Mouse (Mus musculus) heart, embryonic 12.5 days (tissue): Measurements from ENCODE around the gene Lrrc17. TPM values are rescaled to one million over a fixed set of nuclear protein-coding genes. Genes with fewer than 3 reads are reported as not detected.

ENCODE experiments used
- ATAC-seq: fragments of 200-750 bp; cut with Nextera tagmentation; 2 replicates; pipeline ENCODE4 v1.8.0; 2017; ENCODE audit warnings: moderate TSS enrichment, moderate library complexity; ENCODE audit not compliant: insufficient number of reproducible peaks, low FRiP score
- H3K27ac ChIP-seq: fragments of 300-500 bp; sonication (generic); 2 replicates; pipeline ENCODE4 v1.5.1; 2016; ENCODE audit warnings: mild to moderate bottlenecking, moderate library complexity; ENCODE audit not compliant: poor library complexity, severe bottlenecking
- H3K27me3 ChIP-seq: fragments of 300-500 bp; sonication (generic); replicated peaks from 2 replicates; pipeline ENCODE4 v1.6.1; 2016; ENCODE audit warnings: mild to moderate bottlenecking, moderate library complexity
- H3K36me3 ChIP-seq: fragments of 300-500 bp; sonication (generic); 2 replicates; pipeline ENCODE4 v1.6.1; 2016; ENCODE audit warnings: mild to moderate bottlenecking, moderate library complexity
- H3K4me1 ChIP-seq: fragments of 300-500 bp; sonication (generic); replicated peaks from 2 replicates; pipeline ENCODE4 v1.6.1; 2016; ENCODE audit warnings: mild to moderate bottlenecking
- H3K4me2 ChIP-seq: fragments of 300-500 bp; sonication (generic); 2 replicates; pipeline ENCODE4 v1.6.1; 2016; ENCODE audit warnings: mild to moderate bottlenecking, moderate library complexity
- H3K4me3 ChIP-seq: fragments of 300-500 bp; sonication (generic); 2 replicates; pipeline ENCODE4 v1.5.1; 2016; ENCODE audit warnings: mild to moderate bottlenecking
- H3K9ac ChIP-seq: fragments of 300-500 bp; sonication (generic); 2 replicates; pipeline ENCODE4 v1.6.1; 2016; ENCODE audit warnings: mild to moderate bottlenecking, moderate library complexity
- H3K9me3 ChIP-seq: fragments of 300-500 bp; sonication (generic); replicated peaks from 2 replicates; pipeline ENCODE4 v1.6.1; 2016; ENCODE audit warnings: mild to moderate bottlenecking, moderate library complexity
- WGBS: fragments of 180-500 bp; shearing (Covaris S2); methylation state at CpG from one replicate; pipeline ENCODE4 v1.1.7; 2016; 5-methylcytosine and 5-hydroxymethylcytosine counted together
- polyA plus RNA-seq: library from polyadenylated mRNA; unstranded; fragments of >200 nt; fragmentation: Nextera tagmentation; extraction: Ambion mirVana; gene quantifications from 2 replicates; pipeline ENCODE4 v1.2.1, GENCODE M21; 2016

Gene Lrrc17
- polyA plus RNA-seq, 1 experiment from 2014 or later = 7.8 TPM

DNA sequence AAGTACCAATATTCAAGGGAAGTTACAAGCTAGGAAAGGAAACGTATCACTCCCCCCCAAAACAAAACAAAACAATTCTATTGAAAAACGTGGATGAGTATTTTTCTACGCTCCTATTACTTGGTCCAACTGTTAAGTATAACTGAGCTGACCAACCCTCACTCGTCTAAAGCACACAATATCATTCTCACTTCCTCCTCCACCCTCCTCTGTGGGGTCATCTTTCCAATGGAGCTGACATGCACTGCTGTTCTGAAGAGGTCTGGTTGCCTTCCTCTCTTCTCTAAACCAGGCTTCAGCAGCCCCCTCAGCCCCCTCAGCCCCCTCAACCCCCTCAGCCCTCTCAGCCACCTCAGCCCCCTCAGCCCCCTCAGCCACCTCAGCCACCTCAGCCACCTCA, 33.6 kb upstream of the Lrrc17 start:
- no peak overlapping the region for H3K4me2 ChIP-seq
- no peak overlapping the region for H3K27ac ChIP-seq
- no peaks in the 10 kb centered on the region for H3K36me3 ChIP-seq
- H3K4me1 ChIP-seq = peaks cover 16% of the 10 kb centered on the region
- no peaks in the 10 kb centered on the region for H3K27me3 ChIP-seq
- no peak for ATAC-seq
- WGBS = 66% methylated on average over 4 of the region's 4 CpGs
- H3K4me3 ChIP-seq = no peak overlapping the region
- H3K9me3 ChIP-seq = no peaks in the 10 kb centered on the region
- no peak overlapping the region for H3K9ac ChIP-seq

DNA sequence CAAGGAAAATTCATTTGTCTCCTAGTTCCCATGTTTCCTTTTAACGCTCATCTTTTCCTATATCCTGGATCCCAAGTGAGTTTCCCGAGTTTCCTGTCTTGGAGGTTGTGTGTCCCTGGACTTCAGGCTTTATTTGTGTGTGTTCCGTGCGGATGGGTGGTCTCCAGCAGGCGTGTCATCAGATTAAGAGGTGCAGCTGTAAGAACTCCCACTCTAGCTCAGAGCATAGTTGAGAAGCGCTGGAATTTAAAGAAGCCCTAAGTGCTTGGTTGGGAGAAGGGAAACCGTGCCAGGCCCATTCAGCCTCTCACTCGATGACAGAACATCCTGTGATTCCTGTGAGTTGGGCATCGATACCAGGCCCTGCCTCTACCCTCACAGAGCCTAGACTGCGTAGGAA, 30.0 kb upstream of the Lrrc17 start:
- H3K4me2 ChIP-seq = no peak overlapping the region
- H3K27me3 ChIP-seq = no peaks in the 10 kb centered on the region
- H3K27ac ChIP-seq = no peak overlapping the region
- H3K4me3 ChIP-seq = no peak overlapping the region
- H3K9me3 ChIP-seq = 0 out of 2 replicates have a peak, but pooled peaks cover 3% of the 10 kb centered on the region
- H3K9ac ChIP-seq = no peak overlapping the region
- H3K36me3 ChIP-seq = no peaks in the 10 kb centered on the region
- peak; percentile 42; the same call in 1 of the 2 replicates for ATAC-seq
- peaks cover 16% of the 10 kb centered on the region for H3K4me1 ChIP-seq
- 37% methylated on average over 10 of the region's 10 CpGs for WGBS

DNA sequence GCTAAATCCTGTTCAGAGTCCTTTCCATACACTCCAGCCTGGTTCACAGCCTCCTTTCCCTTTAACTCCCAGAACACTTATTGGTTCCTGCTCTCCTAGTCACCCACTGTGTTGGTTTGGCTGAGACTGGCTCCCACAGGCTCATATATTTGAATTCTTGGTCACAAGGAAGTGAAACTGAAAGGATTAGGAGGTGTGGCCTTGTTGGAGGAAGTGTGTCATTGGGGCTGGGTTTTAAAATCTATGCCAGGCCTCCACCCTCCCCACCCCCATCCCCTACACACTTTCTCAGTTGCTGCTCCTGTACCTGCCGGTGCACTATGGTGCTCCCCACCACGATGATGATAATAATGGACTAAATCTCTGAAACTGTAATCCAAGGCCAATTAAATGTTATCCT, 25.8 kb upstream of the Lrrc17 start:
- Histone ChIP-seq H3K4me3 (no peak overlapping the region), H3K27ac (no peak overlapping the region), H3K36me3 (no peaks in the 10 kb centered on the region), H3K27me3 (no peaks in the 10 kb centered on the region), H3K9ac (no peak overlapping the region), H3K4me1 (peaks cover 18% of the 10 kb centered on the region), H3K4me2 (no peak overlapping the region), H3K9me3 (0 out of 2 replicates have a peak, but pooled peaks cover 3% of the 10 kb centered on the region)
- ATAC-seq = no peak
- 94% methylated on average over 2 of the region's 2 CpGs for WGBS

DNA sequence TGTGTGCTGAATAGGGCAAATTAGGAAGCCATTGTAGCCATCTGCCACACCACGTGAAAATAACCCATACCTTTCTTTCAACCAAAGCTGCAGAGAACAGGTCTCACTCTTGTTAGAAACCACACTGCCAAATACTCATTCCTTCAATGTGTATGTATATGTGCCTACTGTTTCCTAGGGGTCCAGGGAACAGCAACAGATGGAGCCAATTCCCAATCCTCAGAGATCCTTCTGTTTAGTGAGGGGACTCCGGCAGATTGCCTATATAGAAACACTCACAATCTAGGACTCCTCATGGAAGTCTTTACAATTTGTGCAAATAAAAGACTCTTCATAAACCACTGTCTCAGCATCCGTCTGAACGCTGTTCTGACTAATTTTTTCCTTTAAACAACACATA, 25.2 kb upstream of the Lrrc17 start:
- 79% methylated on average over 4 of the region's 4 CpGs for WGBS

DNA sequence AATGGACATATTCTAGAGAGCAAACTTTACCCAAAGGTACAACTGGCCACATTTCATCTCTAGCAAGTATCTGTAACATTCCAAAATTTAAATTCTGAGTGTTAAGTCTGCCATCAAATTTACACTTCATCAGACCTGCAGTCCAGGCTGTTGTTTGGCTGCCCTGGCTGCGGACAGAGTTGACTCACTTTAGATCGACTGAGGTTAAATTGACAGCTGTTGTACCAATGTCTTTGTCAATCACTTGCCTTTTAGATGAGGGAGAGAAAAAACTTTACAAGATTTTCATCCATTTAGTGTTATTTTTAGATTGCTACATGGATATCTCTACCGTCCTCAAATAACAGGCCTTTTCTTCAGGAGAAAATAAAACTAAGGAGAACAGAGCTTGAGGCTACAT, 24.2 kb upstream of the Lrrc17 start:
- H3K27ac ChIP-seq = no peak overlapping the region
- 72% methylated on average over 3 of the region's 3 CpGs for WGBS
- H3K4me3 ChIP-seq = no peak overlapping the region
- no peak overlapping the region for H3K9ac ChIP-seq
- H3K36me3 ChIP-seq = no peaks in the 10 kb centered on the region
- 0 out of 2 replicates have a peak, but pooled peaks cover 3% of the 10 kb centered on the region for H3K9me3 ChIP-seq
- no peak overlapping the region for H3K4me2 ChIP-seq
- peaks cover 3% of the 10 kb centered on the region; the same call in 1 of the 2 replicates for H3K4me1 ChIP-seq
- ATAC-seq = no peak
- H3K27me3 ChIP-seq = no peaks in the 10 kb centered on the region

More for the DNA sequence above, 25.2 kb upstream of the Lrrc17 start:
- ATAC-seq = no peak
- H3K36me3 ChIP-seq = no peaks in the 10 kb centered on the region
- H3K9me3 ChIP-seq = 0 out of 2 replicates have a peak, but pooled peaks cover 3% of the 10 kb centered on the region
- no peak overlapping the region for H3K9ac ChIP-seq
- H3K27ac ChIP-seq = no peak overlapping the region
- peaks cover 12% of the 10 kb centered on the region for H3K4me1 ChIP-seq
- H3K4me3 ChIP-seq = no peak overlapping the region
- no peaks in the 10 kb centered on the region for H3K27me3 ChIP-seq
- no peak overlapping the region for H3K4me2 ChIP-seq

DNA sequence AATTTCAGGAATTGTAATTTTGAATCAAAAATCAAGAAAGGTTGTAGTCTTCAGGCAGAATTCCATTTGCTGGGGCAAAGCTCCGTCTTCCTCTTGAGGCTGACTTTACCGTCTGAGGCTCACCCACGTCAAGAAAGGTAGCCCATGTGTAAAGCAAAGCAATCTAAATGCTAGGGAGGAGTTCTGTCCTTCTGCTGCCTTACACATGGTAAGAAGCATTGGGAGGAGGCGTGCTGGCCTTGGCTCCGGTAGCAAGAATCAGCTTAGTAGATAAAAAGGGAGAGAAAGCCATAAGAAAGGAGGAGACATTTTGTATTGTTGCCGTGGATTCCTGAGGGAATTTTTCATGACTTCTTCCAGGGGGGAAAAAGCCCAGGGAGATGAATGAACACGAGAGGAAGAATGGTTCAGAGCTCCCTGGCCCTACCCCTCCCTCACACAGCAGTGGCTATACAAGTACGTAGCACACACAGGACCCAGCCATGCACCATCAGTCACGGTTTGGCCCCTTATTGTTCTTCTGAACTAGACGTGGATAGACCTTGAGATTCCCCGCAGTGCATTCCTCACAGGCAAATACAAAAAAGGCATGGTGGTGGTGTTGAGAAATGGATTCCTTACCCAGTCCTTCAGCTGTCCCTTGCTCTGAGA, 16.4 kb upstream of the Lrrc17 start:
- ATAC-seq = 0 out of 2 replicates have a peak, but pooled peaks have one; percentile 42
- H3K9me3 ChIP-seq = no peaks in the 10 kb centered on the region
- H3K27me3 ChIP-seq = no peaks in the 10 kb centered on the region
- WGBS = 58% methylated on average over 11 of the region's 11 CpGs
- peaks cover 4% of the 10 kb centered on the region; the same call in 1 of the 2 replicates for H3K4me1 ChIP-seq
- peak overlapping the region; percentile 4; the same call in 1 of the 2 replicates for H3K27ac ChIP-seq
- H3K4me2 ChIP-seq = no peak overlapping the region
- no peak overlapping the region for H3K4me3 ChIP-seq
- H3K9ac ChIP-seq = no peak overlapping the region
- H3K36me3 ChIP-seq = no peaks in the 10 kb centered on the region

DNA sequence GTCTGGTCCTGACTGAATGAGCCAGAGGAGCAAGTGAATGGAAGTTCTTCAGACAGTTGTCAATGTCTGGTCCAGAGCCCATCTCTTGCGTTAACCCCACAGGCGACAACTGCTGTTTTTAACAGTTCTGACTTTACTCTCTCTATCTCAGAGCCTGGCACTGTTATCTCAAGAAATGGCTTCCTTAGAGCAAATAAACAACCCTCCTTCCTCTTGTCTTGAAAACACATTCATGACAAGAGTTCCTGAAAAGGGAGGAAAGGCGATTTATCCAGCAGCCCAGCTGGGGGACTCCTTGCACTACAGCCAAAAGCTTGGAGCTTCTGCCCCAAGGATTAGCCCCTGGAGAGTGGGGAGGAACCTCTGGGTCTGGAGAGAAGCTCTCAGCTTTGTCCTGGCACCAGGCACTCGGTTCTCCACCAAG, 15.9 kb upstream of the Lrrc17 start:
- H3K4me1 ChIP-seq = peaks cover 4% of the 10 kb centered on the region; the same call in 1 of the 2 replicates
- no peak overlapping the region for H3K4me2 ChIP-seq
- 21% methylated on average over 4 of the region's 4 CpGs for WGBS
- no peak overlapping the region for H3K9ac ChIP-seq
- no peaks in the 10 kb centered on the region for H3K36me3 ChIP-seq
- H3K27ac ChIP-seq = peak overlapping the region; percentile 4; the same call in 1 of the 2 replicates
- no peak overlapping the region for H3K4me3 ChIP-seq
- H3K27me3 ChIP-seq = no peaks in the 10 kb centered on the region
- ATAC-seq = 0 out of 2 replicates have a peak, but pooled peaks have one; percentile 22
- H3K9me3 ChIP-seq = no peaks in the 10 kb centered on the region

DNA sequence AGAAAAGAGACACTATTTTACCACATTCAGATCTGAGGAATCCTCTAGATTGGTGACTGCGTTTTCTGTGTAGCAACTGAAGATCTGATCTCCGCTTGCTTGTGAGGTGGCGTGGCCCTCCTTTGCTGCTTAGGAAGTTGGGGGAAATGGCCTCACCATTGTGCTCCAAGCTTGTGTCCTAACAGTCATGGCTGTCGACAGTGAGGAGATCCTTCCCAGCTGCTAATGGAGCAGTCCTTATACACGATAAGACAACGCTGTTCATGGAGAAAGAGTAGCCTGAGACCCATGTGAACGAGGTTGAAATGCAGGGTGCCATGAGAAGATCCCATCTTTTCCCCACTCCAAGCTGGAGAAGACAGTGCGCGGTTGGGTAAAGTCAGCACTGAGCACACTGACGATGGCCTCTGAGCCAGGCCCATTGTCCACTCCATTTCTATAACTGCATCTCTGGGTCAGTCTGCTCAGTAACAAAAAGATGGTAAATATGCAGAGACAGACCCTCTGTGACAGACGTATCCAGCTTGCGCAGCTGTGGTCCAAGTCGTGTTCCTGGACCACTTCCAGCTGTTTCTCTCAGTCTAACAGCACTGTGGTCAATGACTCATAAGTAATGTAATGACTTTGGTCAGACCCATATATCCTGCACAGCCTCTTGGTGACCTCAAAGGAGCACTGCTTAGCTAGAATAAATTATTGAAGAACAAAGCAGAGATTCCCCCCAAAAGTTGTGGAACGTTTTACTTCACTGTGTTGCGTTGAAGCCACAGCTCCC, 15.1 kb upstream of the Lrrc17 start:
- Histone ChIP-seq H3K27ac (no peak overlapping the region), H3K4me3 (no peak overlapping the region), H3K9me3 (no peaks in the 10 kb centered on the region), H3K27me3 (no peaks in the 10 kb centered on the region), H3K4me2 (no peak overlapping the region), H3K36me3 (no peaks in the 10 kb centered on the region), H3K4me1 (peaks cover 4% of the 10 kb centered on the region; the same call in 1 of the 2 replicates), H3K9ac (no peak overlapping the region)
- 0 out of 2 replicates have a peak, but pooled peaks have one; percentile 42 for ATAC-seq
- 64% methylated on average over 15 of the region's 15 CpGs for WGBS

DNA sequence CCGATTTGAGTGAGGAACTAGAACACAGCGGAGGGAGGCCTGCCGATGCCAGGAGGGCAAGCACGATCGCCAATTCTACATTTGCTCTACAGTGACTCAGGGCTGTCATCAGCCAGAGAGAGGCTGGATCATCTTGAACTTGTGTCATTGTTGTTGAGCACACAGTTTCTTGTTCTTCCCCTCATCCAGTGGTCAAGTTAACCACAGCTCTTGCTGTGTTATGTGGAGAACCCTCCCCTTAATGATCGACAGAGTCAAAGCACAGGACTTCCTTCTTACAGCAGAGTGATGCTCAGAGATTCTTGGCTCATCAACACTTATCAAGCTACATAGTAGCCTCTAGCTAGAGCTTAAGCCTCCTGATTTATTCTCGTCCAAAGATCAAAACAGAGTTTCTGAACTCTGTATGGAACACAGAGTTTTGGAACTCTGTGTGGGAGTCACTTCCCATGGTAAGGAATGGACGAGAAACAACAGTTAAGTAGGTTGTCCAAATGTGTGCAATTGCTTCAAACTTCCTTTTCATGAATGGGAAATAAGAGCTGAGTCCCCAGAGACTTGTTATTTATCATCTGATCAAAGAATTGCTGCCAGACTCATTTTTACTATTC, 14.1 kb upstream of the Lrrc17 start:
- Histone ChIP-seq H3K27me3 (no peaks in the 10 kb centered on the region), H3K36me3 (no peaks in the 10 kb centered on the region), H3K4me1 (peaks cover 4% of the 10 kb centered on the region; the same call in 1 of the 2 replicates), H3K9ac (no peak overlapping the region), H3K4me2 (no peak overlapping the region), H3K4me3 (no peak overlapping the region), H3K27ac (no peak overlapping the region), H3K9me3 (no peaks in the 10 kb centered on the region)
- 84% methylated on average over 8 of the region's 8 CpGs for WGBS
- ATAC-seq = no peak

DNA sequence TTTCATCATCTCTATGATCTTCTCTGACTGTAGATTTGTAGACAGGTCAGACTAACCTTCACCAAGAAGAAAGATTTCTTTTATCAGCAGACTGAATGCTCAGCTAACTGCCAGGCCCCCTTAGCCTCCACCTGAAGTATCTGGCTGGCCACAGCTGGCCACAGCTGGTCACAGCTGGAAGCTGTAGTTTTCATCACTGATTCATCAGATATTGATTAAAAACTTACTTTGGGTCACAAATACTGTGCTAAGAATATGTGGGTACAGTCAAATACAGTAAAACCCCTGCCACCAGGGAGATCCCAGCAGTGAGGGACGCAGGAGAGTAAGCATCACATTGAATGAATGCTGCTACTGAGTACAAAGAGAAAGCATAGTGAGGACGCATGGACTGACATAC, 11.2 kb upstream of the Lrrc17 start:
- ATAC-seq = no peak
- H3K27me3 ChIP-seq = no peaks in the 10 kb centered on the region
- H3K4me2 ChIP-seq = no peak overlapping the region
- no peak overlapping the region for H3K4me3 ChIP-seq
- H3K27ac ChIP-seq = no peak overlapping the region
- no peaks in the 10 kb centered on the region for H3K9me3 ChIP-seq
- H3K9ac ChIP-seq = no peak overlapping the region
- WGBS = 82% methylated on average over 2 of the region's 2 CpGs
- no peaks in the 10 kb centered on the region for H3K36me3 ChIP-seq
- H3K4me1 ChIP-seq = peaks cover 4% of the 10 kb centered on the region; the same call in 1 of the 2 replicates

DNA sequence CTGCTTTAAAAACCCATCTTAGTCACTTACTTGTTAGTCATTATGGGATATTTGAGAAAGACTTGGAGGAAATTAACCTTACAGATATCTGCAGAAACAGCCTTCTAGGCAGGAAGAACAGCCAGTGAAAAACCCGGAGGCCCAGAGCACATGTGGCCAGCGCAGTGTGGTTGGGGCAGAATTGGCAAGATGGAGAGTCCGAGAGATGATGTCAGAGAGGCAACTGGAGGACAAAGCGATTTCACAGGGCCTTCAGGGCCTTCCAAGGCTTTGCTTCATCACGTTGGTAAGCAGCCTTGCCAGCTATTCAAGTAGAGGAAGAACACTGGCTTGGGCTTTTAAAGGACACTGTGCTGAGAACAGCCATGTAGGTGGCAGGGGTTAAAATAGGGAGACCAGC, 10.4 kb upstream of the Lrrc17 start:
- Histone ChIP-seq H3K27me3 (no peaks in the 10 kb centered on the region), H3K27ac (no peak overlapping the region), H3K36me3 (no peaks in the 10 kb centered on the region), H3K9ac (no peak overlapping the region), H3K4me3 (no peak overlapping the region), H3K9me3 (no peaks in the 10 kb centered on the region), H3K4me1 (peaks cover 4% of the 10 kb centered on the region; the same call in 1 of the 2 replicates), H3K4me2 (no peak overlapping the region)
- 78% methylated on average over 5 of the region's 5 CpGs for WGBS
- ATAC-seq = no peak
